Mouse (Mus musculus) hindbrain, embryonic 10.5 days (tissue): ENCODE results near the gene Wdr60. TPM values are rescaled to one million over a fixed set of nuclear protein-coding genes. Genes with fewer than 3 reads are reported as not detected.

Experiments
- DNase-seq: peaks from one replicate; pipeline ENCODE4 v3.0.0-alpha.2; 2017; ENCODE audit warnings: low spot score
- H3K27ac ChIP-seq: fragments of 300-500 bp; sonication (generic); 2 replicates; pipeline ENCODE4 v1.5.1; 2016; ENCODE audit warnings: mild to moderate bottlenecking, moderate library complexity
- H3K27me3 ChIP-seq: fragments of 300-500 bp; sonication (generic); 2 replicates; pipeline ENCODE4 v1.6.1; 2016; ENCODE audit warnings: mild to moderate bottlenecking; ENCODE audit not compliant: poor library complexity, insufficient read depth, severe bottlenecking
- H3K36me3 ChIP-seq: fragments of 300-500 bp; sonication (generic); 2 replicates; pipeline ENCODE4 v1.6.1; 2016; ENCODE audit warnings: mild to moderate bottlenecking, moderate library complexity
- H3K4me1 ChIP-seq: fragments of 300-500 bp; sonication (generic); replicated peaks from 2 replicates; pipeline ENCODE4 v1.6.1; 2016; ENCODE audit warnings: mild to moderate bottlenecking
- H3K4me3 ChIP-seq: fragments of 300-500 bp; sonication (generic); 2 replicates; pipeline ENCODE4 v1.5.1; 2016; ENCODE audit warnings: mild to moderate bottlenecking, moderate library complexity
- H3K9me3 ChIP-seq: fragments of 300-500 bp; sonication (generic); 2 replicates; pipeline ENCODE4 v1.6.1; 2016; ENCODE audit warnings: mild to moderate bottlenecking, moderate library complexity
- WGBS: fragments of 180-500 bp; shearing (Covaris S2); methylation state at CpG from one replicate; pipeline ENCODE4 v1.1.7; 2016; 5-methylcytosine and 5-hydroxymethylcytosine counted together
- polyA plus RNA-seq: library from polyadenylated mRNA; unstranded; fragments of >200 nt; fragmentation: Nextera tagmentation; extraction: Ambion mirVana; gene quantifications from 2 replicates; pipeline ENCODE4 v1.2.1, GENCODE M21; 2016

Gene Wdr60
- polyA plus RNA-seq, 1 experiment from 2014 or later, result 14.7 TPM

DNA sequence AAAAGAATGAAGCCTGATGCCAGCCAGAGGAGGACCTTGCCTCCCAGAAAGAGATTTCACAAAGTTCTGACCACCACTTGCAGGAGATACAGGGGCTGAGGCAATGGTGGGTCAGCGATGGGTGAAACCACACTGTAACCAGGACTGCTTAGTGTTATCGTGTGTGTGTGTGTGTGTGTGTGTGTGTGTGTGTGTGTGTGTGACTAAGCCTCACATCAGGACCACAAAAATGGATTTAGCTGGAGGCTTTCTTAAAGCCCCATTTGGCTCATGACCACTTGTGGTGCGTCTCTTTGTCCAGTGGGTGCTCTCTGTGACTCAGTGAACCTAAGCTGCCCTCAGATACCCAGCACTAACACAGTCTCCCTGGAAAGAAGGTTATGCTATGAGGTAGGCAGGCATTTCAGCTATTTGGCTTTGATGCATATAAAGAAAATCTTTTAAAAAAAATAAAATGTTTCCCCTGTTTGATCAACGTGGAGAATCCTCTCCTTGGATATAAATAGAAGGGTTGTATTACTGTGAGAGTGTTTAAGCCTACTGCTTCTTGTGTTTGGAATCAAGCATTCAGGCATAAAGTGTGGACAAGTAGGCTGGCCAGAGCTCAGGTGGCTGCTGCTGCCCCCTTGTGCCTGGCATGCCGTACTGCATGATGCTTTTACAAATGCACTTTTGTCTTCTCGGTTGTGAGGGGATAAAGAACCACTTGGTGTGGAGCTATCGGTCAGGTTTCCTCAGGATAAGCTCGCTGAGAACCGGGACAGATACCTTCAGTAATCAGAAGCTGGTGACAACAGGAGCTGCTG lies 60.4 kb downstream of the Wdr60 start:
- Histone ChIP-seq H3K27ac (no peak overlapping the region; the same call in 1 of the 2 replicates), H3K27me3 (no peaks in the 10 kb centered on the region), H3K4me3 (no peak overlapping the region), H3K4me1 (0 out of 2 replicates have a peak, but pooled peaks cover 3% of the 10 kb centered on the region), H3K36me3 (no peaks in the 10 kb centered on the region), H3K9me3 (no peaks in the 10 kb centered on the region)
- 35% methylated on average over 9 of the region's 9 CpGs for WGBS
- peak; percentile 71 for DNase-seq

DNA sequence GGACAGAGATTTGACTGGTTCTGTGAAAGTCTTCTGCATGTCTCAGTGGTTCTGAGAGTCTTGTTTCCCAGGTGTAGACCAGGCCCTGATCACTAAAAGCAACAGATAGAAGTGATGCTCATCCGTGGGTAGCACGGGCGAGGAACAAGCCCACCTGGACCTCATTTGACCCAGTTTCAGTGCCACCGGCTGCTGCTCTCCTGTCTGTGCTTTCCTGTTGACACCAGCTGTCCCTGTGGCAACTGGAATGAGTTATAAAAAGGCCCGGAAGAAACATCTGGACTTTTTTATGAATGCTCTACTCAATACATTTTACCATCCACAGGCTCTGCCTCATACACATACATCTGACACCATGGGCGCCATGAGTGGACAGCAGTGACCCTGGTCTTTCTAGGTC lies 64.0 kb downstream of the Wdr60 start:
- DNase-seq, result no peak
- Histone ChIP-seq H3K4me1 (peaks cover 6% of the 10 kb centered on the region), H3K27ac (no peak overlapping the region), H3K36me3 (no peaks in the 10 kb centered on the region), H3K27me3 (no peaks in the 10 kb centered on the region), H3K4me3 (no peak overlapping the region), H3K9me3 (no peaks in the 10 kb centered on the region)
- WGBS, result 83% methylated on average over 6 of the region's 6 CpGs

DNA sequence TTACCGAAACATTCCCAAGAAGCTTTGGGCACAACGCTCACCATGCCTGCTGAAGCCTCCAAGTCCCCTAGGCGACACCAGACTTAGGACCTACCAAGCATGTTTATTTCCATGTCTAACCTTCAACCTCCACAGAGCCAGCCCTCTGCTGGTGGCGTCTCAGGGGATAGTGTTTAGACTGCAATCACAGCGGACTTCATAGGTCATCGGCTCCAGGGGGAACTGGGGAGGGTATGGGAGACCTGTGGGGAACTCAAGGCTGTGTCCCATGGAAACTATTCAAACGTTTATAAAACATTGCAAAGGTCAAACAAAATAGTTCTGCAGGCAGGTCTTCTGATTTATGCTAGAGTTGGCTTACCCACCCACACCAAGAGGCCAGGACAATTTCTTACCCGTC lies 66.6 kb downstream of the Wdr60 start:
- no peaks in the 10 kb centered on the region for H3K36me3 ChIP-seq
- peaks cover 7% of the 10 kb centered on the region for H3K4me1 ChIP-seq
- 71% methylated on average over 8 of the region's 8 CpGs for WGBS
- no peaks in the 10 kb centered on the region for H3K9me3 ChIP-seq
- H3K4me3 ChIP-seq, result no peak overlapping the region
- H3K27ac ChIP-seq, result no peak overlapping the region
- DNase-seq, result no peak
- no peaks in the 10 kb centered on the region for H3K27me3 ChIP-seq

- Histone ChIP-seq H3K9me3 (no peaks in the 10 kb centered on the region), H3K36me3 (no peaks in the 10 kb centered on the region), H3K4me1 (peaks cover 7% of the 10 kb centered on the region), H3K27ac (no peak overlapping the region), H3K27me3 (no peaks in the 10 kb centered on the region), H3K4me3 (no peak overlapping the region)
- DNase-seq, result no peak
Observed at GRCm38 (mm10) chr12:116194641-116195040, 68.2 kb downstream of the Wdr60 start.

- Histone ChIP-seq H3K4me1 (peaks cover 7% of the 10 kb centered on the region), H3K27me3 (no peaks in the 10 kb centered on the region), H3K36me3 (no peaks in the 10 kb centered on the region), H3K27ac (no peak overlapping the region; the same call in 1 of the 2 replicates), H3K9me3 (no peaks in the 10 kb centered on the region), H3K4me3 (no peak overlapping the region)
- 42% methylated on average over 6 of the region's 6 CpGs for WGBS
- no peak for DNase-seq
Observed at GRCm38 (mm10) chr12:116193952-116194351, 68.9 kb downstream of the Wdr60 start.

DNA sequence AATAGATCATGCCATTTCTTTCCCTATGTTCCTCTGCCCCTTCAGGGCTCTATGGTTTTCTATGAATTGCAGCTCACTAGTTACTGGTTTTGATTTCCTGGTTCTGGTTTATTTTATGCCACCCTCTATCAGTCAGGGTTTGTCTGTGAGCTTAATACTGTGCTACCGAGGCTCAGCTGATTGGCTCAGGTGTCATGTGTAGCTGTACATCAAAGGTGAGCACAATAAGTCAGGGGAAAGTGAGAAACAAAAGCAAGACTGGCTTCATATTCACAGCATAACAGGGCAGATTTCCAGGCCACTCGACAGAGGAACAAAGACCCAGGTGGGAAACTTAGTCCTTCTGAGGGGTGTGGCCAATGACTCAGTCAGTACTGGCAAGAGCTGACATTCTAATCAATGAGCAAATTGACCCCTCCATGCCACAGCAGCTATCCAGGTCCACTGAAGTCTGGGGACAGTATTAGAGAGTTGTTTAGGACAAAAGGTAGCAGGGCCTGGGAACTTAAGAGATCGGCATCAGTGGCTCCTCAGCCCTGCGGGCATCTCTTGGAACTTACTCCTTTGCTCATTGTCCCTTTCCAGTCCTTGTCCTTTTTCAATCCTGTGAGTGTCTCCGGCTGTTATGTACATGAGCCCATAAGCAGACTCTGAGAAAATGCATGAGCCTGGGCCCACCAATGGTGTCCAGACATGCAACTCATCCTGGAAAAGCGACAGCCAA lies 79.4 kb downstream of the Wdr60 start:
- Histone ChIP-seq H3K36me3 (no peaks in the 10 kb centered on the region), H3K4me1 (no peaks in the 10 kb centered on the region), H3K4me3 (no peak overlapping the region), H3K27me3 (no peaks in the 10 kb centered on the region), H3K9me3 (no peaks in the 10 kb centered on the region), H3K27ac (no peak overlapping the region)
- WGBS, result 84% methylated on average over 6 of the region's 6 CpGs
- DNase-seq, result no peak

DNA sequence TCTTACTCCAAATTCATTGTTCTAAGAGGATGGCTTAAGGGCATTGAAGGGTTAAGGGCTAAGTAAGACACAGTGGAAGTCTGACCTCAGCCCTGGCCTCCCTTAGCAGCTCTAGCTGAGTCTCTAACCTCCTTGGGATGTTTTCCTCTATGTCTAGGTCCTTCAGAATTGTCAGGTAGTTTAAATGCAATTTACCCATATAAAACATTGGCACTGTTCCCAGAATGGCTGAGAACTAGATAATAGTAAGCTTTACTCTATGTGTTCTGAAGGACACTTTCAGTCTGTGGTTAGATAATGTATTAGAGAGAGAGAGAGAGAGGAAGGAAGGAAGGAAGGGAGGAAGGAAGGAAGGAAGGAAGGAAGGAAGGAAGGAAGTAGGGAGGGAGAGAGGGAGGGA lies 80.4 kb downstream of the Wdr60 start:
- Histone ChIP-seq H3K27me3 (no peaks in the 10 kb centered on the region), H3K9me3 (no peaks in the 10 kb centered on the region), H3K4me3 (no peak overlapping the region), H3K27ac (no peak overlapping the region), H3K36me3 (no peaks in the 10 kb centered on the region), H3K4me1 (no peaks in the 10 kb centered on the region)
- no peak for DNase-seq

GRCm38 (mm10) chr12:116181436-116182050 lies 81.3 kb downstream of the Wdr60 start:
- WGBS, result 80% methylated on average over 4 of the region's 4 CpGs
- Histone ChIP-seq H3K27me3 (no peaks in the 10 kb centered on the region), H3K4me3 (no peak overlapping the region), H3K27ac (no peak overlapping the region), H3K4me1 (no peaks in the 10 kb centered on the region), H3K9me3 (no peaks in the 10 kb centered on the region), H3K36me3 (no peaks in the 10 kb centered on the region)
- DNase-seq, result no peak

- no peaks in the 10 kb centered on the region for H3K9me3 ChIP-seq
- no peaks in the 10 kb centered on the region for H3K36me3 ChIP-seq
- H3K4me3 ChIP-seq, result no peak overlapping the region
- no peaks in the 10 kb centered on the region for H3K4me1 ChIP-seq
- H3K27ac ChIP-seq, result no peak overlapping the region
- DNase-seq, result no peak
- H3K27me3 ChIP-seq, result no peaks in the 10 kb centered on the region
- WGBS, result 88% methylated on average over 3 of the region's 3 CpGs
Observed at GRCm38 (mm10) chr12:116176930-116177329, 85.9 kb downstream of the Wdr60 start.

- 87% methylated on average over 5 of the region's 5 CpGs for WGBS
- Histone ChIP-seq H3K27ac (no peak overlapping the region), H3K27me3 (no peaks in the 10 kb centered on the region), H3K9me3 (no peaks in the 10 kb centered on the region), H3K36me3 (no peaks in the 10 kb centered on the region), H3K4me3 (no peak overlapping the region), H3K4me1 (no peaks in the 10 kb centered on the region)
- no peak for DNase-seq
Observed at GRCm38 (mm10) chr12:116169666-116170065, 93.2 kb downstream of the Wdr60 start.

DNA sequence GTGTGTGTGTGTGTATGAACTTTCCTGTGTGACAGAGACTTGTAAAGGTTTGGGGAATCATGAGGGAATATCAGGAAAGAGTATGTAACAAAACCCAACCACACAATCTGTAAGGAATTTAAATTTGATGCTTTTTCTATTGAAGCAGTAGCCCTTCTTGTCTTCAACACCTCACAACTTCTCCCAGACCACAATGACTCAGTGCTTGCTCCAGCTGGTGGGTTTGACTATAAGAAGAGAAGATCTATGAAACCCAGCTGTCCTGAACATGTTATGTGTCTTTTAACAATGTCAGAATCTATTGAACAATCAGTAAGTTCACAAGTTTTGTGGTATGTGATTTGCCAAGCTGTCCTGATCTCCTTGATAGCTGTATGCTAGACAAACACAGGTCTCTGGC lies 97.5 kb downstream of the Wdr60 start:
- Histone ChIP-seq H3K4me1 (no peaks in the 10 kb centered on the region), H3K9me3 (no peaks in the 10 kb centered on the region), H3K4me3 (no peak overlapping the region)

GRCm38 (mm10) chr12:116159695-116160094 lies 103.1 kb downstream of the Wdr60 start:
- Histone ChIP-seq H3K27ac (no peak overlapping the region), H3K27me3 (no peaks in the 10 kb centered on the region), H3K4me1 (no peaks in the 10 kb centered on the region), H3K4me3 (no peak overlapping the region), H3K9me3 (no peaks in the 10 kb centered on the region), H3K36me3 (no peaks in the 10 kb centered on the region)
- no peak for DNase-seq
- WGBS, result 90% methylated on average over 2 of the region's 2 CpGs

More for the DNA sequence above, 97.5 kb downstream of the Wdr60 start:
- DNase-seq, result no peak
- Histone ChIP-seq H3K27me3 (no peaks in the 10 kb centered on the region), H3K27ac (no peak overlapping the region), H3K36me3 (no peaks in the 10 kb centered on the region)

GRCm38 (mm10) chr12:116159223-116159622 lies 103.6 kb downstream of the Wdr60 start:
- 87% methylated on average over 5 of the region's 5 CpGs for WGBS
- no peak for DNase-seq
- no peak overlapping the region for H3K27ac ChIP-seq

More at GRCm38 (mm10) chr12:116159223-116159622, 103.6 kb downstream of the Wdr60 start:
- H3K9me3 ChIP-seq, result no peaks in the 10 kb centered on the region
- H3K4me3 ChIP-seq, result no peak overlapping the region
- H3K36me3 ChIP-seq, result no peaks in the 10 kb centered on the region
- H3K4me1 ChIP-seq, result no peaks in the 10 kb centered on the region
- H3K27me3 ChIP-seq, result no peaks in the 10 kb centered on the region
